Mouse (Mus musculus): Measurements from ENCODE around the gene Tubb3. TPM values are rescaled to one million over a fixed set of nuclear protein-coding genes. Genes with fewer than 3 reads are reported as not detected.
"Not testable (repeated sequence)": the region's sequence is repeated elsewhere in the genome, so short reads cannot be mapped to it uniquely, and the experiment has no call there.

Gene Tubb3
- total and polyA plus RNA-seq, 3 experiments = 1.8 to 3.1 (median 2.2) TPM

GRCm38 (mm10) chr8:123433241-123433974, 22.2 kb downstream of the Tubb3 start:
- dilution Hi-C loops (cut with MboI; ENCODE audit: extremely low pct_ligation_motif_present, extremely low pct_unique_long_range_greater_than_20kb, low sequenced_read_pairs); H3K4me2 ChIP-seq (ENCODE audit: insufficient read depth, low read depth, poor library complexity, severe bottlenecking); in situ Hi-C loops (cut with MboI; ENCODE audit: low pct_ligation_motif_present, low pct_unique_long_range_greater_than_20kb, low sequenced_read_pairs); H3K27me3 ChIP-seq (replicated peaks); H3K4me1 ChIP-seq (ENCODE audit: control insufficient read depth in 1 of 2, insufficient read depth in 2 of 2): not testable (repeated sequence)
- H3K27ac ChIP-seq (ENCODE audit: insufficient read depth, low read depth) = peak overlapping the region; percentile 83
- peak overlapping the region; percentile 50 to 65 (median 59) for H3K4me3 ChIP-seq (replicated peaks in 1 of 3; ENCODE audit: low read depth in 2 of 3, low read length in 2 of 3, poor library complexity in 1 of 3)
- DNase-seq (ENCODE audit: extremely low read depth) = peak; percentile 59
- H3K9me3 ChIP-seq (replicated peaks; ENCODE audit: low read length) = peaks cover 45% of the 10 kb centered on the region
- TF ChIP-seq SMC3 (IDR thresholded peaks at IDR 0.05; ENCODE audit: low read depth, low read length) = peak; percentile 5; the same call in 1 of the 2 replicates
- TF ChIP-seq NELFE (IDR thresholded peaks at IDR 0.05; ENCODE audit: low read depth, low read length) = peak; percentile 32; the same call in 1 of the 2 replicates
- TF ChIP-seq KAT2A (IDR thresholded peaks at IDR 0.05; ENCODE audit: insufficient replicate concordance, low read length) = 0 out of 2 replicates have a peak, but pooled peaks have one; percentile 8
- TF ChIP-seq SIN3A (IDR thresholded peaks at IDR 0.05; ENCODE audit: low read length) = peak; percentile 62; the same call in 1 of the 2 replicates
- peak; percentile 95 for TF ChIP-seq POLR2AphosphoS2 (IDR thresholded peaks at IDR 0.05; ENCODE audit: low read depth, low read length)
- peak; percentile 96 for TF ChIP-seq CHD1 (IDR thresholded peaks at IDR 0.05; ENCODE audit: low read depth, low read length)
- peak; percentile 84 for TF ChIP-seq ZMIZ1 (IDR thresholded peaks at IDR 0.05; ENCODE audit: low read depth, low read length)
- TF ChIP-seq TCF12 (IDR thresholded peaks at IDR 0.05; ENCODE audit: low read depth, low read length) = peak; percentile 47; the same call in 1 of the 2 replicates
- peak; percentile 63 for TF ChIP-seq POLR2A (IDR thresholded peaks at IDR 0.05; ENCODE audit: low read depth, low read length)
- peak overlapping the region; percentile 60 for H3K9ac ChIP-seq (ENCODE audit: insufficient read depth, low read depth)
- H3K79me2 ChIP-seq (replicated peaks; ENCODE audit: control insufficient read depth, extremely low read depth, insufficient read depth, poor library complexity, severe bottlenecking) = peaks cover 21% of the 10 kb centered on the region; the same call in 1 of the 2 replicates
- peaks cover 18 to 23% of the 10 kb centered on the region in 2 experiments for H3K36me3 ChIP-seq (replicated peaks in 1 of 2; ENCODE audit: control insufficient read depth in 1 of 2, insufficient read depth in 1 of 2, low read length in 1 of 2)

GRCm38 (mm10) chr8:123441788-123442187, 30.6 kb downstream of the Tubb3 start:
- dilution Hi-C loops (cut with MboI; ENCODE audit: extremely low pct_ligation_motif_present, extremely low pct_unique_long_range_greater_than_20kb, low sequenced_read_pairs) = no loop called here
- DNase-seq (ENCODE audit: extremely low read depth) = no peak
- H3K27me3 ChIP-seq (replicated peaks) = no peaks in the 10 kb centered on the region
- H3K4me2 ChIP-seq (ENCODE audit: insufficient read depth, low read depth, poor library complexity, severe bottlenecking) = no peak overlapping the region
- in situ Hi-C loops (cut with MboI; ENCODE audit: low pct_ligation_motif_present, low pct_unique_long_range_greater_than_20kb, low sequenced_read_pairs) = no loop called here
- H3K27ac ChIP-seq (ENCODE audit: insufficient read depth, low read depth) = no peak overlapping the region
- H3K9me3 ChIP-seq (replicated peaks; ENCODE audit: low read length) = peaks cover 11% of the 10 kb centered on the region
- no peak overlapping the region for H3K9ac ChIP-seq (ENCODE audit: insufficient read depth, low read depth)
- H3K79me2 ChIP-seq (replicated peaks; ENCODE audit: control insufficient read depth, extremely low read depth, insufficient read depth, poor library complexity, severe bottlenecking) = no peaks in the 10 kb centered on the region
- TF ChIP-seq ZC3H11A (IDR thresholded peaks at IDR 0.05; ENCODE audit: low read depth, low read length) = no peak
- no peak for TF ChIP-seq POLR2A (IDR thresholded peaks at IDR 0.05; ENCODE audit: low read depth, low read length)
- no peak for TF ChIP-seq SIN3A (IDR thresholded peaks at IDR 0.05; ENCODE audit: low read length)
- TF ChIP-seq NELFE (IDR thresholded peaks at IDR 0.05; ENCODE audit: low read depth, low read length) = no peak
- no peak for TF ChIP-seq ZNF384 (IDR thresholded peaks at IDR 0.05; ENCODE audit: low read depth, low read length)
- no peak for TF ChIP-seq IRF4 (IDR thresholded peaks at IDR 0.05; ENCODE audit: low read depth, low read length)
- no peak for TF ChIP-seq POLR2AphosphoS2 (IDR thresholded peaks at IDR 0.05; ENCODE audit: low read depth, low read length)
- TF ChIP-seq KAT2A (IDR thresholded peaks at IDR 0.05; ENCODE audit: insufficient replicate concordance, low read length) = no peak
- TF ChIP-seq MAZ (IDR thresholded peaks at IDR 0.05; ENCODE audit: low read depth, low read length) = no peak
- TF ChIP-seq ETS1 (conservative IDR thresholded peaks at IDR 0.05; ENCODE audit: low read depth, low read length) = no peak
- peaks cover 10 to 13% of the 10 kb centered on the region in 2 experiments for H3K4me1 ChIP-seq (ENCODE audit: control insufficient read depth in 1 of 2, insufficient read depth in 2 of 2)
- H3K4me3 ChIP-seq (replicated peaks in 1 of 3; ENCODE audit: low read depth in 2 of 3, low read length in 2 of 3, poor library complexity in 1 of 3) = no peak overlapping the region
- H3K36me3 ChIP-seq (replicated peaks in 1 of 2; ENCODE audit: control insufficient read depth in 1 of 2, insufficient read depth in 1 of 2, low read length in 1 of 2) = peaks cover 0 to 10% of the 10 kb centered on the region in 2 experiments
